Mouse (Mus musculus) liver, postnatal 0 days (tissue): Measurements from ENCODE around the gene Cacna1i. TPM values are rescaled to one million over a fixed set of nuclear protein-coding genes. Genes with fewer than 3 reads are reported as not detected.
A peak's percentile ranks its signal among the peaks of the same experiment; 100 is the strongest.

Source experiments
- ATAC-seq: fragments of 200-750 bp; cut with Nextera tagmentation; 2 replicates; pipeline ENCODE4 v1.8.0; 2017; ENCODE audit warnings: mild to moderate bottlenecking, moderate library complexity
- DNase-seq: peaks from one replicate; pipeline ENCODE4 v3.0.0-alpha.2; 2016
- H3K27ac ChIP-seq: fragments of 300-500 bp; sonication (generic); 2 replicates; pipeline ENCODE4 v1.5.1; 2014; ENCODE audit warnings: antibody characterized with exemption, moderate library complexity, mild to moderate bottlenecking, low read depth
- H3K27me3 ChIP-seq: fragments of 300-500 bp; sonication (generic); 2 replicates; pipeline ENCODE4 v1.6.1; 2014; ENCODE audit warnings: low read length, control low read depth, mixed read lengths; ENCODE audit not compliant: insufficient read depth
- H3K36me3 ChIP-seq: fragments of 300-500 bp; sonication (generic); replicated peaks from 2 replicates; pipeline ENCODE4 v1.6.1; 2014; ENCODE audit warnings: mild to moderate bottlenecking, control low read depth, low read length, moderate library complexity, mixed read lengths; ENCODE audit not compliant: insufficient read depth
- H3K4me1 ChIP-seq: fragments of 300-500 bp; sonication (generic); 2 replicates; pipeline ENCODE4 v1.6.1; 2014; ENCODE audit warnings: antibody characterized with exemption, mild to moderate bottlenecking, control low read depth; ENCODE audit not compliant: insufficient read depth
- H3K4me2 ChIP-seq: fragments of 300-500 bp; sonication (generic); 2 replicates; pipeline ENCODE4 v1.6.1; 2014; ENCODE audit warnings: low read depth, mild to moderate bottlenecking, low read length, moderate library complexity, mixed read lengths
- H3K4me3 ChIP-seq: fragments of 300-500 bp; sonication (generic); 2 replicates; pipeline ENCODE4 v1.5.1; 2014; ENCODE audit warnings: low read depth, low read length
- H3K9ac ChIP-seq: fragments of 300-500 bp; sonication (generic); replicated peaks from 2 replicates; pipeline ENCODE4 v1.6.1; 2014; ENCODE audit warnings: mild to moderate bottlenecking, moderate library complexity
- H3K9me3 ChIP-seq: fragments of 300-500 bp; sonication (generic); 2 replicates; pipeline ENCODE4 v1.6.1; 2016; ENCODE audit warnings: mild to moderate bottlenecking, control low read depth, low read length, mixed read lengths
- CTCF ChIP-seq: sonication (generic); IDR thresholded peaks from 2 replicates; pipeline ENCODE4 v1.5.1; 2016; ENCODE audit warnings: antibody characterized with exemption, low read depth
- EP300 ChIP-seq: IDR thresholded peaks from 2 replicates; pipeline ENCODE4 v1.6.1; 2016; ENCODE audit warnings: antibody characterized with exemption, low read depth, mild to moderate bottlenecking
- WGBS: fragments of 180-500 bp; shearing (Covaris S2); extraction: QIAGEN DNeasy Blood & Tissue Kit; methylation state at CpG from one replicate; pipeline ENCODE4 v1.1.7; 2014; ENCODE audit not compliant: insufficient replicate concordance; 5-methylcytosine and 5-hydroxymethylcytosine counted together
- polyA plus RNA-seq: library from polyadenylated mRNA; unstranded; fragments of >200 nt; fragmentation: Nextera tagmentation; extraction: Ambion mirVana; gene quantifications from 2 replicates; pipeline ENCODE4 v1.2.1, GENCODE M21; 2015

Gene Cacna1i
- polyA plus RNA-seq, 1 experiment from 2014 or later = not detected

GRCm38 (mm10) chr15:80257602-80258239 lies 29.3 kb upstream of the Cacna1i start:
- peak overlapping the region; percentile 99 for H3K4me2 ChIP-seq
- H3K4me1 ChIP-seq = peaks cover 49% of the 10 kb centered on the region
- no peak for DNase-seq

GRCm38 (mm10) chr15:80258240-80259170 lies 28.5 kb upstream of the Cacna1i start:
- Histone ChIP-seq H3K9me3 (no peaks in the 10 kb centered on the region), H3K36me3 (peaks cover 41% of the 10 kb centered on the region), H3K4me1 (peaks cover 54% of the 10 kb centered on the region), H3K27me3 (no peaks in the 10 kb centered on the region), H3K9ac (peak overlapping the region; percentile 97), H3K4me3 (peak overlapping the region; percentile 83; the same call in 1 of the 2 replicates), H3K4me2 (peak overlapping the region; percentile 99), H3K27ac (peak overlapping the region; percentile 99)
- DNase-seq (peak; percentile 76), ATAC-seq (peak; percentile 12)
- 51% methylated on average over 11 of the region's 11 CpGs for WGBS
- no peak for TF ChIP-seq EP300

More at GRCm38 (mm10) chr15:80257602-80258239, 29.3 kb upstream of the Cacna1i start:
- H3K27me3 ChIP-seq = no peaks in the 10 kb centered on the region
- WGBS = 38% methylated on average over 4 of the region's 4 CpGs
- no peaks in the 10 kb centered on the region for H3K9me3 ChIP-seq
- peak overlapping the region; percentile 83 for H3K4me3 ChIP-seq
- ATAC-seq = no peak
- peaks cover 45% of the 10 kb centered on the region for H3K36me3 ChIP-seq
- peak overlapping the region; percentile 97 for H3K9ac ChIP-seq
- TF ChIP-seq EP300 = no peak
- TF ChIP-seq CTCF = no peak
- peak overlapping the region; percentile 99 for H3K27ac ChIP-seq

- ATAC-seq = no peak
- no peaks in the 10 kb centered on the region for H3K27me3 ChIP-seq
- peaks cover 46% of the 10 kb centered on the region for H3K4me1 ChIP-seq
- H3K4me2 ChIP-seq = no peak overlapping the region
- DNase-seq = no peak
- peaks cover 41% of the 10 kb centered on the region for H3K36me3 ChIP-seq
- 79% methylated on average over 8 of the region's 8 CpGs for WGBS
- no peaks in the 10 kb centered on the region for H3K9me3 ChIP-seq
- peak overlapping the region; percentile 99 for H3K27ac ChIP-seq
- H3K9ac ChIP-seq = no peak overlapping the region
- no peak for TF ChIP-seq EP300
- no peak for TF ChIP-seq CTCF
- no peak overlapping the region for H3K4me3 ChIP-seq
Observed at GRCm38 (mm10) chr15:80259406-80260045, 27.5 kb upstream of the Cacna1i start.

- no peaks in the 10 kb centered on the region for H3K27me3 ChIP-seq
- H3K27ac ChIP-seq = no peak overlapping the region
- TF ChIP-seq CTCF = peak; percentile 98
- no peak for TF ChIP-seq EP300
Observed at GRCm38 (mm10) chr15:80260677-80261076, 26.4 kb upstream of the Cacna1i start.

GRCm38 (mm10) chr15:80261100-80261499 lies 25.9 kb upstream of the Cacna1i start:
- WGBS = 68% methylated on average over 7 of the region's 7 CpGs
- no peak overlapping the region for H3K27ac ChIP-seq
- ATAC-seq = no peak
- no peaks in the 10 kb centered on the region for H3K9me3 ChIP-seq
- H3K9ac ChIP-seq = no peak overlapping the region
- H3K27me3 ChIP-seq = no peaks in the 10 kb centered on the region
- H3K4me2 ChIP-seq = no peak overlapping the region
- H3K36me3 ChIP-seq = peaks cover 40% of the 10 kb centered on the region
- no peak for TF ChIP-seq EP300
- no peak for TF ChIP-seq CTCF
- no peak overlapping the region for H3K4me3 ChIP-seq
- no peak for DNase-seq
- peaks cover 47% of the 10 kb centered on the region for H3K4me1 ChIP-seq

More at GRCm38 (mm10) chr15:80260677-80261076, 26.4 kb upstream of the Cacna1i start:
- Histone ChIP-seq H3K9me3 (no peaks in the 10 kb centered on the region), H3K4me2 (no peak overlapping the region), H3K4me3 (no peak overlapping the region), H3K9ac (no peak overlapping the region), H3K36me3 (peaks cover 41% of the 10 kb centered on the region), H3K4me1 (peaks cover 47% of the 10 kb centered on the region)
- WGBS = 14% methylated on average over 3 of the region's 3 CpGs
- ATAC-seq (no peak), DNase-seq (peak; percentile 90)
